Mouse (Mus musculus) retina, adult 2 months (tissue): ENCODE measurements around the gene Grip1.

Source experiments
- DNase-seq: peaks from one replicate; pipeline ENCODE4 v3.0.0-alpha.2; 2012; ENCODE audit warnings: low read depth, low spot score

Grip1 gene

DNA sequence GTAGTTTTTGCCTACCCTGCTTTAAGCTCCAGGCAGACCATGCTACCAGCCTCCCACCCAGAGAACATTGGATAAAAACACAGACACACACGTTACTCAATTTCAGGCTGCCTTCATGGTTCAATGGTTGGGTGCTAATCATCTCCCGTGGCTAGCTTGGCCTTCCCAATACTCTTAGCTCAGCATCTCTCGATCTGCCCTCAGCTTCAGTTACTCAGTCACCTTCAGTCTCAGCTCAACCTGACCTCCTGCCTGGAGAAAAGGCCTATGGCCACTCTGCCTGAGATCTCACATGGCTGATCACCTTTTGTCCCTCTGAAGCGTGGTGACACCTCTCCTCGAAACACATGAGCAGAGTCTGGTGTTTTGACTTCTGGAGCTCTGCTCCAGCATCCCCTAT is 379.7 kb downstream of the Grip1 start:
- no peak for DNase-seq

DNA sequence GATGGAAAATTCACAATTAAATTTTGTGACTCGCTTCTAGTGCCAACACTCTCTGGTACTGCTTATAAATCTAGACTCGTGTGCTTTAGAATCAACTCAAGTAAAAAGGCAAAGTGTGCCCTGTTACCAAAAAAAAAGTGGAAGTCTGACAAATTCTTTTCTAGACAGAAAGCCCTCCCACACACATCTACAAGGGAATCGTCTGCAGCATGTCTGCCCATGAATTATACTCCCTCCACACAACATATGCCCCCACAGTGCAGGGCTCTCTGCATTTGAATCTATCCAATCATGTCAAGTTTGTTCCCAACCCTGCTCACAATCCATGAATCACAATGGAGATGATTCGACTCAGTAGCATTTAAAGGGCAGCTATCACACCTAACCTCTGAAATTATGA is 380.5 kb downstream of the Grip1 start:
- no peak for DNase-seq

DNA sequence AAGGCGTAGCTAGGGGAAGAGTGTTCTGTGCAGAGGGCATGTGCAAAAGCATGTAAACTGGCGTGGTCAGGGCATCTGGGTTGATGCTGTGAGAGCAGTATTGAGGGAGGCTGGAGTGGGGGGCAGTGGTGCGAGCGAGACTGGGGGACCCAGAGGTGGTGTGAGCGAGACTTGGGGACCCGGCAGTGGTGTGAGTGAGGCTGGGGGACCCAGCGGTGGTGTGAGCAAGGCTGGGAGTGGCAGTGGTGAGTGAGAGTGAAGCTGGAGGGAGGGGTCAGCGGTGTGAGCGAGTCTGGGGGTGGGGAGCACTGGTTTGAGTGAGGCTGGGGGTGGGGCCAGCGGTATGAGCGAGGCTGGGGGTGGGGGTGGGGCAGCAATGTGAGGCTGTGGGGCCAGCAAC is 386.0 kb downstream of the Grip1 start:
- no peak for DNase-seq

DNA sequence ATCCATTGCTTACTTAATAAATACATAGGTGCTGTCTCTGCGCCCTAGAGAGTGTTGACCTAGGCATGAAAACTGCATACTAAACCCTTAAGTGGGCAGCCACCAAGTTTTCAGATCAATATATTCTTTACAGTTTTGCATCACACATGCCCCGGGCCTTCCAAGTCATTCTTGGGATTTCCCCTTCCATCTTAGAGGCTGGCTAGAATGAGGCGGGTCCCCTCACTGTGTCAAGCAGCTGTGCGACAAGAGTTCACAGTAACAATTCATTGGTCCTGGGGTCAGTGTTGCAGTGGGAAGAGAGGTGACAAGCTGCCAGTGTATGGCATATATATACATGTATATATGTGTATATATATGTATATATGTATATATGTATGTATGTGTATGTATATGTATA is 388.4 kb downstream of the Grip1 start:
- DNase-seq: no peak

DNA sequence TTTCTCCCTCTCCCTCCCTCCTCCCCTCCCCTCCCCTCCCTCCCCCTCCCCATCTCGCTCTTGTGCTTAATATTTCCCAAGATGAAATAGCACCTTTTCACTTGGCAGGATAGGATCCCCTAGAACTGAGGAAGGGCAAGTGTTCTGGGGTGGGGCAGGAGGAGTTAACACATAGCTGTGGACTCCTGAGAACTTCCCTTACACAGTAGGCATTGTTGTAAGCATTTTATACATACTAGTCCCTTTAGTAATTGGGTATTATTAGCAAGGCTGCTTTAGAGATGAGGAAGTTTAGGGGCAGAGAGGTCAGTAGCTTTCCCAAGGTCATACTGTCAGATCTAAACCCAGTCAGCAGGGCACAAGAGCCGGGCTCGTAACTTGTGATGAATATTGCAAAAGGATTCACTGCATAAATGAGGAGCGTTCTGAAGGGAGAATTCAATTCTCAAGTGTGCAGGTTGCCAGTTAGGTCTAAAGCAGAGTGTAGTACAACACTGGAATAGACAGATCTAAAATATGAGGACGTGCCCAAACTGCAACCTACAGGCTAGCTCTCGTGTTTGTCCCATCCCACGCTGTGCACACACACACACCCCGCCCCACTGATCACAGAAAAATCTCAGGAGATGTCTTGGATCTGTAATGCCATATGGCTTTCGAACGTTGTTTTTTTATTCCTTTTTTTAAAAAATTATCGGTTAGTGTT is 392.2 kb downstream of the Grip1 start:
- DNase-seq: no peak

DNA sequence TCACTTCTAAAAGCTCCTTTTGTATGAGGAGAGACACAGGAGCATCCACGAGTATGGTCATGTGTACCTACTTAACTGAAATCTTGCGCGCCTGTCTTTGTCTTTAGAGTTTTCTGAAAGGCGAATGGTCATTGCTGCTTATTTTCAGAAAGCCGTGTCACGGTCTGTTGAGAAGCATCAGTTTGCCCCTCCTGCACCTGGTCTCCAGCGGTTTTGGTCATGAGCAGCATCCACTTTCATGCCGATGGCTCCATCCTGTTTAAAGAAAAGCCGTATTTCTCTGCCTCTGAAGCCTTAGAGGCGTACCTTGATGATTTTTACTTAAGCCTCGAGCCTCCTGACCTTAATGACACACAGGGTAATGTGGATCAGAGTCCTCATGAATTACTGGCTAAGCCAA is 398.0 kb downstream of the Grip1 start:
- no peak for DNase-seq

DNA sequence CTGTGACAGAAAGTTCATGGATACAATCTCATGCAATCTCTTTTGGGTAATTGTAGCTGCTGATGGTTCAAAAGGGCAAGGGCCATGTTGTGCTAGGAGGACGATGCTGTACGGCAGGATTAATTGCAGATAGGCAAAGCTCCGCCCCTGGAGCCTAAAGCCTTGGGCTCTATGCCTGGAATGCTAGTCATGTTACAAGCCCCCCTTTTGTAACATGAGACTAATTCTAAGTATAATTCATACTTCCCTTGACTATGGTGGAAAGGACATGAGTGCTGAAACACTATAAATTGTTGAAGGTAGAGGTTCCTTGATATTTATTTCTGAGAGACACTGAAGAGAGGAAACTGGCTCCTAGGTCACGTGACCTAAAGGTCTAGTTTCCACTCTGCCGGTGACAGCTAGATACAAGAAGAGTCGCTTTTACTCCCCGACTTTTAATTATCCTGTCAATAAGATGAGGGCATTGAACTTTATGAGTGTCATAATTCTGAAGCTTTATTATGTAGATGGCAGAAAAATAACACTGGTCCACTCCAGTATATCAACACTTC is 399.0 kb downstream of the Grip1 start:
- DNase-seq: no peak

DNA sequence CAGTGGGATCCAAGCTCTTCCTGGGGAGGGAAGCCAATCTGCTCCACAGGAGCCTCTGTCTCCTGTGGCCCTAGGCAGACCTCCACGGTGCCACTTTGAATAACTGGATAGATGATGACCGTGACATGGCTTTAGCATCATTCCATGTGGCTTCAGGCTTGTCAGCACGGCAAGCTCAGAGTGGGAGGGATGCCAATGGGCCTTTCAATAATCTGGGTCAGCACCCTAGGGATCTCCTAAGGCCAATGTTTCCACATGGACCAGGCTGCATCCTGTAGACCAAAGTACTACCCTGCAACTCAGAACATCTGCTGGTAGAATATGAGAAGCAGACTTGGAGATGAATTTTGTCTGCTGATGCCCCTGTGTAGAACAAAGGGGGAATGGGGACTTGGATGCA is 414.1 kb downstream of the Grip1 start:
- no peak for DNase-seq

DNA sequence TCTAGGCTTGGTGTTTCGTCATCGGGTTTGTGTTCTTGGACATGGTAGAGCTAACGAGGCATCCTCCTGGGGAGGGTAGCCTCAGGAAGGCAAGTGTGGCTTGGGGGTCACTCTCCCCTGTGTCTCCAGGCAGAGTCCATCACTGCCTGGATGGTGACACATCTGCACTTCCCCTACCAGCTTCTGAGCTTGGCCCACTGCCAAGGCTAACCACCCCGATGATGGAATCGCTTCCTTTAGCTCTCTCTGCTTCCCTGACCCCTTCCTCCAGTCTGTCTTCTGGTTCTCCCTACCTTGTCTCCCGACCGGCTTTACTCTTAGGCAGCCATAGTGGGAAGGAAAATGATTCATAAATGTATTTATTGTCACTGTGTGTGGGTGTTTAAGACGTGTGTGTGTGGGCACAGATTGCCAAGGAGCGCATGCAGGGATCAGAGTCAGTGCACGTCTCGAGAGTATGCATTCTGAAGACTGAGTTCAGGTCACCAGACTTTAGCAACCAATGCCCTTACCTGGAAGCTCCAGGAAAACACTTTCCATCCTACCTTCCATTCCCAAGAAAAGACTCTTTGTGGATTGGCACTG is 415.5 kb downstream of the Grip1 start:
- no peak for DNase-seq

DNA sequence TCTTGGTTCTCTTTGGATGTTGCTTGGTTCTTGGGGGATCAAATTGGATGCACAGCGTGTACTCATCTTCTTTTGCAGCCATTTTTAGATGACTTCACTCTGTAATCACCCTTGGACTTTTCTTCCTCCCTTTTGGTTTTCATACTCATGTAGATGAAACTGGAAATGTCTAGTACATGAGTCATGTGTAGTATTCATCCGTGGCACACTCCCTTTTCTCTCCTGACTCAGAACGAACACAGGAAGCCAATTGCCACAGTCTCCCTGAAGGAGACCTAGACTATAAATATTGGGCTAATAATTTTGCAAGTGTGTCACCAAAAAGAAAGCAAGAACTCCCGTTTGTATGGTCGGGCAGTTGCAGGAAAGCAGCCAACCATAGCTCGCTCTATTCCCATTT is 423.1 kb downstream of the Grip1 start:
- DNase-seq: no peak

DNA sequence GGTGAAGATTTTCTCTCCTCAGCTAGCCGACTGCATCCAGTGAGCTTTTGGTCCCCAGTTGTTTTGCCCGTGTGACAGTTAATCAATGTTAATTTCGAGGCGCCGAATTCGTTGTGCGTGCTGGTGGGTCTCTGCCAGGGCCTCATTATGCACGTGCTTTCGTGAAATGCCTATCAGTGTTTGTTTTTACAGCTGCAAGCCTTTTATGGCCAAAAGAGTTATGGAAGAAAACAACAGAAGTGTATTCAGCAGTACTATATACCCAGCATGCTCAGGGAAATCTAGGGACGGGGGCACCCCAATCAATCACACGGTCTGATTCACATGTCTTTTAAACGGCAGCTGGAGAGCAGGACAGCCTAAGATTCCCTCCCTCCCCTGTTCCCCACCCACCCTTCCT is 424.7 kb downstream of the Grip1 start:
- DNase-seq: no peak

DNA sequence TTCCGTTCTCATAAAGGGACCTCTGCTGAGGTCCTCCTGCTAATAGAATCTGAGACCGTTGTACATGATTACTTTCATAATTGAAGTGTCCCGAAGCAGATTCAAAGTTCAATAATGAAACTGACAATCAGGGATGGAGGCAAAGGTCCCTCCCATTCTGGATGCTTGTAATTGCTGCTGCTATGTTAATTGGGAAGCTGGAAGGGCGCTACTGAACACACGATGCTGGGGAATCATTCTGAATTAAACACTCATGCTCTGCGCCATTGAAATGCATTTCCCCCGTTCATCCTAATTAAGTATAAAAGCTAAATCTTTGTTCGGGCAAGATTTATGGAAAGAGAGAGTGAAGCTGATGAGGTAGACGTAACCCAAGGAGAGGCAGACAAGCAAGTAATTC is 431.0 kb downstream of the Grip1 start:
- DNase-seq: no peak

DNA sequence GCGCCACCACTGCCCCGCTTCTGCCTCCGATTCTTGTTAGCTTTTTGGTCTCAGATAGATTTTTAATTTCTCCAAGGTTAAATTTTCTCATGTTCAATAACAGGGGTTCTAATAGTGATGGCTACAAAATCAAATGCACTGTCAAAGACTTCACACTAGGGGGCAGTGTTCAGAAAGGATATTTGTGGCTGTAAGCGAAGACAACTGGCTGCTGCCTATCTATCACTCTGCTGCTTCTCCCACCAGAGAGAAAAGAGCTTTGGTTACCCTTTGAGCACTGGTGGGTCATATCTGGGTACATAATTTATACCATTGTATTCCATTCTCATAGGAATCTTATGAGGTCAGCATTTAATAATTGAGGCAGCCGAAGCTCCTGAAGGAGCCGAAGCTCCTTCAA is 431.9 kb downstream of the Grip1 start:
- peak; percentile 25 for DNase-seq

DNA sequence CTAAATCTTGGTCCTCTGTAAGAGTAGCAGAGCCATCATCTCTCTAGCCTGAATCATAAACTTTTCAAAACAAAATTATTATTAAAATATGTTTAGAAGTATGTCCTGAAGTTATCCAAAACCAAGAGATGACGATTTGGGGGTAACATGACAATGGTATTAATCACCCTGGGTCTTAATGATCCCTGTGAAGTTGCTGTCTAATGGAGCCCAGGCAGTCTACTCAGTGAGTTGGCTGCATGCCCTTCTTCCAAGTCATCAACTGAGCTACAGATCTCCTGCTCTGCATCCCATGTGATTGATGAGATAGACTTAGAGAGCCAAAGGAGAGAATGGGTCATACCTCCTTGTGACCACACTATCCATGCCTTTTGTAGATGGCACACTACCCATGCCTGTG is 433.1 kb downstream of the Grip1 start:
- no peak for DNase-seq

DNA sequence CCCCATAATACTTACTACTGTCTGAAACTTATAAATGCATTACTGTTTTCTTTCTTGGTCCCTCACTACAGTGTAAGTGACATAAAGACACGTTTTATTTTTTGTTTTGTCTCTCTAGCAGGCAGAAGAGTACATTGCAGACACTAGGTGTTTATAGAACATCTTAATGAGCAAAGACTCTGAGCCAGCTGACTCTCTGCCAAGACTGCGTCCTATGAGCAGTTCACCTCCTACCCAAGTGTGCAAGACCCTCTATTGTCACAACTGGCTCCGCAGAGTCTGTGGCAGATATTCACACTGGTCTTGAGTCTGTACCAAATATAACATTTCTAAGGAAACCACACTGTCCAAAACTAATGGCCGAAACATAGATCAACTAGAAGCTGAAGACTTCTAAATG is 449.1 kb downstream of the Grip1 start:
- no peak for DNase-seq

DNA sequence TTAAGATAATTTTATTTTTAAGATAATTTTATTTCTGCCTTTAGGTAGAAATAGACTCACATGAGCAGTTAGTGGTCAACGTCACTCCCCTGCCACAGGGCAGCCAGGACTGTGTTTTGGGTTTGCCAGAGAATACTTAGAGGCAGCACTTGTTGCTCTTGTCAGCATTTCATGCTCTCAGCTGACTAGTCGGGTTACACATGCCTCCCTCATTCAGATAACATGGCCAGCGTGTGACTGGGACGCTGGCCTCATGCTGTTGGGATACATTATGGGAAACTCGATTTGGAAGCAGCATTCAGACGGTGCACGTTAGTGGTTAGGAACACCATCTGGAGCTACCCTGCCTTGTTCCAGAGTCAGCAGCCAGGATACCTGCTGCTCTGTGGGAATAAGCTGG is 453.2 kb downstream of the Grip1 start:
- DNase-seq: no peak

DNA sequence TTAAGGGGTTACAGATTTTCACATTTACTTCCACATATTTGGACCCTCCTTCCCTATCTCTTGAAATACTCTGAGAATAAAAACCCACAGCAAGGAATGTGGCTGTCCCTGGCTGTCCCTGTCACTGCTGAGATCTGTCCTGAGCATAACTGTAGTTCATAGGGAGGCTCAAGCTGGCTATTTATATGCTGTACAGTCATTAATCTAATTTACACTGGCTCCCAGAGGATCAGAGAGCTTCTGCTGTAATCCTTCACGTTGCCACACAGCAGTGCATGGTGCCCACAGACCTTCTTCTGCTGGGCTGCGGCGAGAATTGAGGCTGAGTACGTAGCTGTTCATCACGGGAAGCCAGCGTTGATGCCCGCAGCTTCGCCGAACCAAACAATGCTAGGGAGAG is 464.4 kb downstream of the Grip1 start:
- DNase-seq: peak; percentile 54

DNA sequence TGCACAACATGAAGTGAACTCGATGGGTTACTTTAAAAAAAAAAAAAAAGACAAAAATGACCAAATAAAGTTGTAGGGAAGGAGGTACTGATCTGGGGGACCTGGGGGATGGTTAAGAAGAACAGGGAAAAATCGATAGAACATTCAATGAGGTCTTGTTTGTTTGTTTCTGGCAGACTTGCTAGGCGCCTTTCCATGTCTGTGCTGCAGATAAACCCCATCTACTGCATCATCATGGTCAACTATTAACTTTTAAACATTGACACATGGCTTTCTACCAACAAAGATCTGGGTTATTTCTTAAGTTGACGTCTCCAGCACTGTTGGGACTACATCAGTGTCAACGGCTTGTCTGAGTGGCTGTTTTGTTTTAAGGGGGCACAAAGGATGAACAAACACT is 474.3 kb downstream of the Grip1 start:
- no peak for DNase-seq

DNA sequence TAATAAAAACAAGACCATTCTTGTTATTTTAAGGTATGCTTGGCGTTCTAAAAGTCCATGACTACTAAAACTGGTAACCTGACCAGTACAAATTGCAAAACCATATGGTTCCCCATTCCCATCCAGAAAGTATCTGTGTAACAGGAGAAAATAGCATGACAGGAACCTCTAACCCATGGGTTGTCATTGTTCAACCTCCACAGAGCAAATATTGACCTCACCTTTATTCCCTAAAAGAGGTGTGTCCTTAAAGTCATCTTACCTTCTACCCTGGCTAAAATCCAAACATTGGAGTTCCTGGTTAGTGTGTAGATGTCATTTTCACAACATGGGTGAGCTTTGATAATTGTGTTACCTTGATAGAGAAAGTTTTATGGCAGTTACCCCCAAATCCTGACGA is 475.3 kb downstream of the Grip1 start:
- DNase-seq: no peak

DNA sequence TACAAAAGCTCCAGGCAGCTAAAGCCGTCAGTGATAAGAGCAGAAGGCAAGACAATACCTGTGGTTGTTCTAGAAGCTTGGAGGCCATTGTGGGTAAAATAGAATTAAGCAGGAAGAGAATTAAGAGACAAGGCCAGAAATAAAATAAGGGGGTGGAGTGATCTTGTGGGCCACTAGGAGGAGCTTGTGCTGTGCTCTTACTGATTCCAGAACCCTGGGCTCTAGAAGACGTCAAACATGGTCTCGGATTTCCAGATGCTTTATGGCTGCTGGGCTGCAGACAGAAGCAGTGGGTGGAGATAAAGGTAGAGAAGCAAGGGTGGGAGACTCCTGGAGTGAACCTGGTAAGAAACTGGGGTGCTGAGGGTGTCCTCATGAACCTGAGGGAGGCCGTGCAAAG is 479.2 kb downstream of the Grip1 start:
- DNase-seq: no peak

DNA sequence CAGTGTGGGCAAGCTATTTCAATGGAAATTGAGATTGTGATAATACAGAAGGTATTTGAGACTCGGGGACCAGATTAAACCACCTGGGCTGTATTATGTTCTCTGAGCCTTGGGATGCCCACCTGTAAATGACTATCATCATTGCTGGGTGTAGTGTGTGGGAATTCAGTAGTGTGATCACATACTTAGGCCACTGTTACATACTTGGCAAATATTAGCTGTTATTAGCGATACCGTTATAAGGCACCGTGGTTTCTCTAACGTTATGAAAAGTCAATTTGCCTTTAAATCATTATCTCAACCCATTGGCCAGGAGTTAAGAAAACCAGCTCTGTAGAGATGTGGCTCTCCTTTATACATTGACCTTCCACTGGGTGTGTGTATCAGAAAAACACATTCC is 479.7 kb downstream of the Grip1 start:
- DNase-seq: no peak

DNA sequence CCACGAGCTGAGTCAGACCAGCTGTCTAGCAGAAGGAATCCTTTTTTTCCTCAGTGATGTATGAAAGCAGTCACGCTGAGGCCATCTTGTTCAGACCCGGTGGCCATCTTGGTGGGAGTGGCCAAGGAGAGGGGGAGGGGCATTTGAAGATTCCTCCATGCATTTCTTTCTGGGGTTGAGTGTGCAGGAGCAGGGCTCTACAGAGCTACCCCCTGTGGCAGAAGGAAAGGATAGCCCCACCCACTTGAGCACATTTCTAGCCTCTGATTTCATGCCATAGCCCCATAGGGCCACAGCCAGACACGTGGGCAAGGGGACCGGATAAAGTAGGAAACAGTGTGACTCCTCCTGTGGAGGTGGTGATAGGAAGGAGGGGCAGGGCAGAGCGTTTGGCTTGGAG is 481.6 kb downstream of the Grip1 start:
- no peak for DNase-seq

DNA sequence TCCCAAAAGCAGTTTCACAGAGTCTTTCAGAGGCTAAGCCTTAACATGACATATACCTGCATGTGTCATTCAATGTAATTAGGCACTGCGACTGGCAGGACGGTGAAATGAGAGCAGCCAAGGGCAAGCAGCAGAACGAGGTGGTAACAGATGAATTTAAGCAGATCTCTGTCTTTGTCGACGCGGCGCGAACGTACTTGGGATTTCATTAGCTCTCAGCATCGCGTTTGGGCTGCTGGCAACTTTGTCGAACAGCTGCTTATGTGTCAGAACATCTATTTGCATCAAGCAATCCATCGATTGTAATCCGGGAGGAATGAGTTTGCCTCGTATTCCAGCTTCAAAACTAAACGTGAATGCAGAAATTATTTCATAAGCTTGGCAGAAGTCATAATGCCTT is 483.9 kb downstream of the Grip1 start:
- DNase-seq: no peak

DNA sequence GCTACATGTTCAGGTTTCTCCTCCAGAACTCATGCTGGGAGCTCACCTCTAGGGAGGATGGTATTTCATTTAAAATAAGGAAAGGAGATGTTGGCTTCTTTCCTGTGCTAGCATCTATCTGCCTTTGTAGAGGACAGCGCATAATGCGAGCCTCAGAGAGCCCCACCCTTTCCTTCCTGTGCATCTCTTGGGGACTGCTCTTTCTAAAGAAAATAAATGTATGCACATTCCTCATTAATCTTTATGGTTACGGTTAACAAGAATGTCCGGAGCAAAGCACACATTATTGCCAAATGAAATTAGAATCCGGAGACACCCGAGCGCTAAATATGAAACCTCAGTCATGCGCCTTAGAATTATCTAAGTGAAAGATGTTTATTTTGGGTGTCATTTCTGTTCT is 490.3 kb downstream of the Grip1 start:
- DNase-seq: no peak
